Mouse (Mus musculus) bone marrow macrophage, adult 2 months (primary cell): ENCODE data around the gene P2rx5. TPM values are rescaled to one million over a fixed set of nuclear protein-coding genes. Genes with fewer than 3 reads are reported as not detected.
A peak's percentile ranks its signal among the peaks of the same experiment; 100 is the strongest.

Experiments
- H3K27ac ChIP-seq: 2 replicates; pipeline ENCODE4 v1.5.1; 2012; ENCODE audit warnings: low read depth, low read length; ENCODE audit not compliant: insufficient read depth
- H3K4me1 ChIP-seq: 2 replicates; pipeline ENCODE4 v1.6.1; 2012; ENCODE audit warnings: low read length; ENCODE audit not compliant: control insufficient read depth, insufficient read depth
- H3K4me3 ChIP-seq: 2 replicates; pipeline ENCODE4 v1.5.1; 2012; ENCODE audit warnings: mild to moderate bottlenecking, low read length, moderate library complexity; ENCODE audit not compliant: insufficient read depth
- CTCF ChIP-seq: IDR thresholded peaks from 2 replicates; pipeline ENCODE4 v1.5.1; 2012; ENCODE audit warnings: low read depth, mild to moderate bottlenecking, low read length, moderate library complexity
- POLR2A ChIP-seq: IDR thresholded peaks from 2 replicates; pipeline ENCODE4 v1.6.1; 2012; ENCODE audit warnings: mild to moderate bottlenecking, low read depth, low read length, borderline replicate concordance
- polyA plus RNA-seq: library from polyadenylated mRNA; stranded (reverse); fragments of >200 nt; gene quantifications from 2 replicates; pipeline ENCODE4 v1.2.4, GENCODE M21; 2012; ENCODE audit not compliant: missing spikeins, insufficient read depth, insufficient read length

Gene P2rx5
- polyA plus RNA-seq, 1 experiment = not detected

GRCm38 (mm10) chr11:73175612-73176011 is 15.4 kb downstream of the P2rx5 start:
- no peak for TF ChIP-seq CTCF
- TF ChIP-seq POLR2A = no peak
- no peak overlapping the region for H3K27ac ChIP-seq
- H3K4me3 ChIP-seq = peak overlapping the region; percentile 99
- H3K4me1 ChIP-seq = peaks cover 12% of the 10 kb centered on the region

GRCm38 (mm10) chr11:73176186-73176585 is 16.0 kb downstream of the P2rx5 start:
- TF ChIP-seq CTCF (no peak), POLR2A (no peak)
- Histone ChIP-seq H3K27ac (peak overlapping the region; percentile 70), H3K4me3 (peak overlapping the region; percentile 99), H3K4me1 (peaks cover 12% of the 10 kb centered on the region)

- peak within 1 kb of the TSS; percentile 99 for H3K4me3 ChIP-seq
- peaks cover 12% of the 10 kb centered on the region for H3K4me1 ChIP-seq
- peak within 1 kb of the TSS; percentile 78 for H3K27ac ChIP-seq
- TF ChIP-seq CTCF (no peak), POLR2A (0 out of 2 replicates have a peak, but pooled peaks have one; percentile 60)
Measured at GRCm38 (mm10) chr11:73176608-73177508, 16.6 kb downstream of the P2rx5 start, which contains the start of the genes Emc6 and Tax1bp3. Emc6 (minus strand) TSS chr11:73177037. Tax1bp3 (plus strand) TSS chr11:73177083.

- TF ChIP-seq POLR2A (no peak), CTCF (no peak)
- peak overlapping the region; percentile 78 for H3K27ac ChIP-seq
- peak overlapping the region; percentile 79 for H3K4me3 ChIP-seq
- H3K4me1 ChIP-seq = peaks cover 12% of the 10 kb centered on the region
Measured at GRCm38 (mm10) chr11:73177509-73177875, 17.3 kb downstream of the P2rx5 start.

- TF ChIP-seq CTCF (no peak), POLR2A (no peak)
- Histone ChIP-seq H3K4me1 (peaks cover 12% of the 10 kb centered on the region), H3K27ac (no peak overlapping the region), H3K4me3 (peak overlapping the region; percentile 79)
Measured at GRCm38 (mm10) chr11:73177895-73178294, 17.7 kb downstream of the P2rx5 start.

- H3K27ac ChIP-seq = peak overlapping the region; percentile 58
- H3K4me1 ChIP-seq = peaks cover 14% of the 10 kb centered on the region
- TF ChIP-seq CTCF (no peak), POLR2A (no peak)
- no peak overlapping the region for H3K4me3 ChIP-seq
Measured at GRCm38 (mm10) chr11:73185872-73186615, 25.8 kb downstream of the P2rx5 start.

- no peak for TF ChIP-seq POLR2A
- TF ChIP-seq CTCF = no peak
- Histone ChIP-seq H3K4me1 (peaks cover 19% of the 10 kb centered on the region), H3K4me3 (no peak overlapping the region), H3K27ac (no peak overlapping the region)
Measured at GRCm38 (mm10) chr11:73187231-73187630, 27.0 kb downstream of the P2rx5 start.

- H3K27ac ChIP-seq = peak overlapping the region; percentile 64
- peaks cover 43% of the 10 kb centered on the region for H3K4me1 ChIP-seq
- no peak for TF ChIP-seq POLR2A
- no peak for TF ChIP-seq CTCF
- peak overlapping the region; percentile 1; the same call in 1 of the 2 replicates for H3K4me3 ChIP-seq
Measured at GRCm38 (mm10) chr11:73193047-73193446, 32.8 kb downstream of the P2rx5 start.

GRCm38 (mm10) chr11:73194444-73194843 is 34.2 kb downstream of the P2rx5 start:
- TF ChIP-seq CTCF (no peak), POLR2A (no peak)
- H3K4me3 ChIP-seq = no peak overlapping the region
- peaks cover 43% of the 10 kb centered on the region for H3K4me1 ChIP-seq
- H3K27ac ChIP-seq = 0 out of 2 replicates have a peak overlapping the region, but pooled peaks have one; percentile 4

GRCm38 (mm10) chr11:73198190-73198589 is 38.0 kb downstream of the P2rx5 start:
- Histone ChIP-seq H3K27ac (no peak overlapping the region), H3K4me1 (peaks cover 44% of the 10 kb centered on the region), H3K4me3 (peak overlapping the region; percentile 96)
- TF ChIP-seq POLR2A = no peak
- no peak for TF ChIP-seq CTCF
